Mouse (Mus musculus): ENCODE data around the gene Flt4. TPM values are rescaled to one million over a fixed set of nuclear protein-coding genes. Genes with fewer than 3 reads are reported as not detected.

Gene Flt4
- total RNA-seq (2023), result 0.07 and 0.16 TPM in 2 replicates

GRCm38 (mm10) chr11:49608938-49609867 lies at the start of gene Flt4:
TSS of gene Flt4 (plus strand) at chr11:49609263.

GRCm38 (mm10) chr11:49663310-49663709 lies 54.2 kb downstream of the Flt4 start, which contains the start of gene Scgb3a1:
TSS of gene Scgb3a1 (plus strand) at chr11:49663610.

Other genes with a start within 250 kb of the Flt4 start
- not detected in 2 replicates for gene Olfr1389, start 186.2 kb upstream of the Flt4 start, total RNA-seq (2023)
- gene Olfr1388, start 172.6 kb upstream of the Flt4 start, total RNA-seq (2023), result 0.16 TPM in 2 replicates
- gene Olfr1387, start 153.9 kb upstream of the Flt4 start, total RNA-seq (2023), result not detected in 2 replicates
- not detected in 2 replicates for gene Olfr1386, start 144.2 kb upstream of the Flt4 start, total RNA-seq (2023)
- gene Olfr1385, start 120.2 kb upstream of the Flt4 start, total RNA-seq (2023), result not detected in 2 replicates
- gene Olfr1384, start 102.5 kb upstream of the Flt4 start, total RNA-seq (2023), result not detected in 2 replicates
- gene Olfr1383, start 89.6 kb upstream of the Flt4 start, total RNA-seq (2023), result not detected in 2 replicates
- gene Olfr1382, start 81.0 kb upstream of the Flt4 start, total RNA-seq (2023), result not detected in 2 replicates
- gene Olfr1381, start 65.8 kb upstream of the Flt4 start, total RNA-seq (2023), result not detected in 2 replicates
- not detected in 2 replicates for gene Olfr1380, start 52.4 kb upstream of the Flt4 start, total RNA-seq (2023)
- not detected in 2 replicates for gene Scgb3a1, start 54.3 kb downstream of the Flt4 start, total RNA-seq (2023)
- gene Cnot6, start 103.5 kb downstream of the Flt4 start, total RNA-seq (2023), result 39.3 and 42.8 TPM in 2 replicates
- gene Gfpt2, start 184.9 kb downstream of the Flt4 start, total RNA-seq (2023), result not detected in 2 replicates
- 22.5 and 24.7 TPM in 2 replicates for gene Mapk9, start 237.5 kb downstream of the Flt4 start, total RNA-seq (2023)

All from neutrophil, adult 65 days (primary cell).